Mouse (Mus musculus): Measurements from ENCODE around the gene Trp53.

DNA sequence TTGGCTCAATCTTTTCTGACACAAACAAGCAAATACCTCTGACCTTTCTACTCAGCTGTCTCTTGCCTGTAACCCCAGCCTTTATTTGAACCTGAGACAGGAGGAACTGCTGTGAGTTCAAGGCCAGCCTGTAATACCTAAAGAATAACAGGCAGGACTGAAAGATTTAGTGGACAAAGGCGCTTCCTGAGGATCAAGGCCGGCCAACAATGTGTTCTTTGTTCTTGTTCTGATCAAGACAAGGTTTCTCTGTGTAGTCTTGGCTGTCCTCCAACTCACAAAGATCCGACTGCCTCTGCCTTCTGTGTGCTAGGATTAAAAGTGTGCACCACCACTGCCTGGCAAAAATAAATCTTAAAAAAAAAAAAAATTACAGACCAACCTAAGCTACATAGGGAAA lies 15.8 kb upstream of the Trp53 start:
- TF ChIP-seq POLR2A (IDR thresholded peaks at IDR 0.05; ENCODE audit: borderline replicate concordance, extremely low read depth, insufficient read depth, insufficient read length, poor library complexity, severe bottlenecking), result no peak
- no peak for TF ChIP-seq CTCF (IDR thresholded peaks at IDR 0.05; ENCODE audit: borderline replicate concordance, extremely low read depth, insufficient read depth, insufficient read length)

Data from brain, embryonic 14.5 days (tissue).